Mouse (Mus musculus) gastrocnemius, postnatal 4 days (tissue): ENCODE data around the gene Cdc42ep1. TPM values are rescaled to one million over a fixed set of nuclear protein-coding genes. Genes with fewer than 3 reads are reported as not detected.

Source experiments
- DNase-seq, 2 experiments: peaks; one replicate each; pipeline ENCODE4 v3.0.0; 2021 to 2022; ENCODE audit warnings: low spot score in 2 of 2, mixed read lengths in 2 of 2
- total RNA-seq, 2 experiments: library from RNA; stranded (reverse); gene quantifications; 2 replicates each; pipeline ENCODE4 v1.2.3; 2021

Cdc42ep1 gene
- total RNA-seq, 2 experiments from 2014 or later: 43.2 to 47.6 TPM

- DNase-seq: no peak
Measured at GRCm38 (mm10) chr15:78828315-78828714, 14.1 kb upstream of the Cdc42ep1 start.

GRCm38 (mm10) chr15:78829636-78830035 lies 12.8 kb upstream of the Cdc42ep1 start:
- no peak for DNase-seq

GRCm38 (mm10) chr15:78830742-78831719 lies 11.4 kb upstream of the Cdc42ep1 start:
- peak in 1 of 2 experiments; percentile 9 for DNase-seq

- peak in 1 of 2 experiments; percentile 31 for DNase-seq
Measured at GRCm38 (mm10) chr15:78831720-78832657, 10.4 kb upstream of the Cdc42ep1 start.

DNA sequence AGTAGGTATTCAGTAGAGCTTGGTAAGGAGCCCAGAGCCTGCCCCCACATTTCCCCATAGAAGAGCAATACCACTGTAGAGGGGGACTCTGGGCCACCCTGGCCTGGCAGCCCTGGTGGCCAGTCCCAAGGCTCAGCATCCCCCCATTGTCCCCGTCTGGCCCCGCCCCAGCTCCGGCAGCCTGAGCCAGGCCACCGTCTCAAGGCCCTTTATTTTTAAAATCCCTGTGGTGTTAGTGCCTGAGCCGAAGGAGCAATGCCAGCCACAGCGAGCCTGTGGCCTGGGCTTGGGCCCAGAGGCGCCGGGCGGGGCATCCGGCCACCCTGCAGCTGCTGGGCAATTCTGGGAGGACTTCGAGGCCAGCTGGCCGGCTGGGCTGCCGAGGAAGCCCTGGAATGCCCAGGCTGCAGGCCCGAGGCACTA lies 9.7 kb upstream of the Cdc42ep1 start:
- DNase-seq: peak; percentile 67 to 84

DNA sequence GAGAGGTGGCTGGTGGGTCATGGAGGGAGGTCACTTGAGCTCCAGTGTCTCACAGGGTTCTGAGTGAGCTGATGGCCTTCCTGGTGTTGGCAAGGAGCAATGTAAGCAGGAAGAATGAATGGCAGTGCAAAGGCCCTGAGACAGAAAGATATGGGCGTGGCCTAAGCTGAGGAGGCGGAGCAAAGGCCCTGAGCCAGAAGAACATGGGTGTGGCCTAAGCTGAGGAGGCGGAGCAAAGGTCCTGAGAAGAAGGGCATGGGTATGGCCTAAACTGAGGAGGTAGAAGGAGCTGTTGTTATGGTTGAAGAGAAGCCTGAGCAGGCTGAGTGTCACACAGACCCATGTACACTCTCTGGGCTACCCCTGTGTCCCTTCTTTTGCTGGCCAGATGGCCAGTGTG lies 8.8 kb upstream of the Cdc42ep1 start:
- DNase-seq: no peak

- DNase-seq: peak in 1 of 2 experiments; percentile 48
Measured at GRCm38 (mm10) chr15:78834233-78835005, 8.0 kb upstream of the Cdc42ep1 start.

GRCm38 (mm10) chr15:78835200-78836085 lies 7.0 kb upstream of the Cdc42ep1 start:
- peak in 1 of 2 experiments; percentile 55 for DNase-seq

- peak in 1 of 2 experiments; percentile 49 for DNase-seq
Measured at GRCm38 (mm10) chr15:78836086-78836621, 6.3 kb upstream of the Cdc42ep1 start.

GRCm38 (mm10) chr15:78839744-78840143 lies 2.7 kb upstream of the Cdc42ep1 start:
- no peak for DNase-seq

DNA sequence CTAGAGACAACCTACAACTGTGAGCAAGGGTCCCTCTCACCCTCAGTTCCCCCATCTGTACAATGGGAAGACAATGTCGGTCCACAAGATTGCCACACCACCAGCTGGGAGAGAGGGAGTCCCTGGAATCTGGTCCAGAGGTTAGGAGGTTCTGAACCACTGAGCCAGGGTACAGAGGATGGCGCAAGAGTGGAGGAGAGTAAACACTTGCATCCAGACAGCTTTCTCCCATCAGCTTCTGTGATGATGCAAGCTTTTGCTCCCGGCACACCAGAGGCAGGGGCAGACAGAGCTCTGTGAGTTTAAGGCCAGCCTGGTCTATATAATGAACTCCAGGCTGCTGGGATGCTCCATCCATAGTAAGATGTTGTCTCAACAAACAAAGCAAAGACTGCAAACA lies 2.2 kb upstream of the Cdc42ep1 start:
- DNase-seq: no peak

DNA sequence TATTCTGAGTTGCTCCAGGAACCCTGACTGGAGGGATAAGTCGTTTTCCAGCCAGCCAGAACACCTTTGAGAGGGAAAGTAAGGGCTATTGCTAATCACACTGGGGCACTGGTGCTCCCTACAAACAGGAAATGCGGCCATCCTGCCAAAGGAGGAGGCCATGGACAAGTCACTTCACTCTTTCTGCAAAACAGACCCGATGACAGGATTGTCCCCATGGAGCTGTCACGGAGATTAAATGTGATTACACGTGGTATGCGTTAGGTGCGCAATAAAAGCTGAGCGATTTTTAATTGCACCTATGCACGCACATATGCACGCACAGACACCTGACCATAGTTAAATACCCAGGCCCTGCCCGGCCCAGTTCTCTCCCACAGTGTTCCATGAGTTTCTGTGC lies 1.7 kb upstream of the Cdc42ep1 start:
- no peak for DNase-seq

- no peak for DNase-seq
Measured at GRCm38 (mm10) chr15:78841161-78841790, 1.1 kb upstream of the Cdc42ep1 start.

- DNase-seq: peak in 1 of 2 experiments; percentile 39
Measured at GRCm38 (mm10) chr15:78843581-78844469, 1.4 kb downstream of the Cdc42ep1 start.

- peak in 1 of 2 experiments; percentile 62 for DNase-seq
Measured at GRCm38 (mm10) chr15:78844791-78845190, 2.4 kb downstream of the Cdc42ep1 start.

DNA sequence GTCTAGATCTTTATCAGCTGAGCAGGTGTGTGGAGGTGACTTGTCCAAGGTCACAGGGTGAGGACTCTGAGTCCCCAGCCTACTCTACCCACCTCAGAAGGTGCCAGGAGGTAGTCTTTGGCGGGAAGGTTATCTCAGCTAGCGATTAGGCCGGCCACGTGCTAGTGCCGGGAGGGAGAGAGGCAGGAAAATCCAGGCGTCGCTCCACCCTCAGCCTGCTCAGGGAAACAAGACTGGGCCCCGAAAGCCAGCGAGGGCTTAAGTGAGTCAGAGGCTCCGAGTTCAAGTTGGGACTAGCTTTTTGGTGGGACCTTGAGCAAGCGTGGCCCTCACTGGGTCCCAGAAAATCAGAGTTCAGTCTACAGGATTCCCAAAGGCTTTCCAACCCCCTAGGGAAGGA lies 2.9 kb downstream of the Cdc42ep1 start:
- DNase-seq: no peak

DNA sequence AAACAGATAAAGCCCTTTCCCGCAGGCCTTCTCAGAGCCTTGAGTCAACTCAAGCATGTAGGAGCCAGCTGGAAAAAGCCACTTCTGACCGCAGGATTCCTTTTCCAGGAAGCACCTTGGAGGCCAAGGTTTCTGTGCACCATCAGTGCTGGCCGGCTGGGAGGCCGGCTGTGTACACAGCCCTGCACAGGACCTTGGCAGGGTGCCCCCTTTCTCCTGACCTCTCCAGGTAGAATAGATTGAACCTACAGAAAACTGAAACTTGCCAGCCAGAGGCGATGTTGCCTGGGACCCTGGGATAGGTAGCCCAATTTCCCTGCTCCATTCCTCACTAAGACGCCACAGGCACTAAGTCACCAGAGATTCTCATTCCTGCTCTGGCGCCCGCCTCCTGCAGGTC lies 3.4 kb downstream of the Cdc42ep1 start:
- DNase-seq: no peak

DNA sequence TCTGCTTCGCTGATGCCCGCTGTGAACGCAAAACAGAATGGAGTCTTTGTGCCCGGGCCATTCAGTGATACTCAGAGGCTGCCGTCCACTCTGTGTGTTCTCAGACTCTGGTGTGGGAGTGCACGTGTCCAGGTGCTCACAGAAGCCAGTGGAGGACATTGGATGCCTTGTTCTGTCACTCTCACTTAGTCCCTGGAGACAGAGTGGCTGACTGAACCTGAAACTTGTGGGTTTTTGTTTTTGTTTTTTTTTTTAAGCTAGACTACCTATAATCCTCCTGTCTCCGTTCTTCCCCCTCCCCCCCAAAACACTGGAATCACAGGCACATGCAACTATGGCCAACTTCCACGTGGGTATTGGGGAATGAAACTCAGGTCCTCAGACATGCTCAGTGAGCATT lies 3.9 kb downstream of the Cdc42ep1 start:
- DNase-seq: no peak
